Mouse (Mus musculus): Measurements from ENCODE around the gene Taf3.

The Taf3 gene

DNA sequence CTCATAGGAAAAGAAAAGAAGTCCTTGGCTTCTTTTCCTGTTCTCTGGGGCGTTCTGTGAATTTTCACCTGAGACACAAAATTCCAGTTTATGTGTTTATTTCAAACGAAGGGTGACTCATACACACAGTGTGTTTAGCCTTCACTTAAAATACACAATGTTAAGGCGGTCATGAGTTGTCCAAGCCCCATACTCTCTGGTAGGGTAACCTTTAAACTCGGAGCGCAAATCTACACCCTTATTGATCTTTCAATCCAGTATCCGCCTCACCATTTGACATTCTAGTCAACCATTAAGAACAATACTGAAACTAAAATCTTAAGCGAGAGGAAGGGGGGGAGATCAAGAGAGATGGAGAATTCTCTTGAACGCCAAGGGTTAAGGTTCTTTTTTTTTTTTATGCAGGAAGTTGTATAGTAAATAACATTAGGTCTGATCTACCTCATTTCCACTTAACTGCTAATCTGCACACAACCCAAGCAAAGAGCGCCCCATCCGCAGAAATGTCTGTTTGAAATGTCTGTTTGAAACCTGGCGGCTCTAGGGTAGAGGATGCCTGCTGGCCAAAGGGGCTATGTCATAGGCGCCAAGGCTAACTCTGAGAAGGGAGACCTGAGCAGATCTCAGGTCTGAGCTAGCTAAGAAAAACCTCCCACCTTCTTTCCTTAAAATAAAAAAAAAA is 172.6 kb downstream of the Taf3 start:
- DNase-seq (ENCODE audit: low read depth), result no peak

DNA sequence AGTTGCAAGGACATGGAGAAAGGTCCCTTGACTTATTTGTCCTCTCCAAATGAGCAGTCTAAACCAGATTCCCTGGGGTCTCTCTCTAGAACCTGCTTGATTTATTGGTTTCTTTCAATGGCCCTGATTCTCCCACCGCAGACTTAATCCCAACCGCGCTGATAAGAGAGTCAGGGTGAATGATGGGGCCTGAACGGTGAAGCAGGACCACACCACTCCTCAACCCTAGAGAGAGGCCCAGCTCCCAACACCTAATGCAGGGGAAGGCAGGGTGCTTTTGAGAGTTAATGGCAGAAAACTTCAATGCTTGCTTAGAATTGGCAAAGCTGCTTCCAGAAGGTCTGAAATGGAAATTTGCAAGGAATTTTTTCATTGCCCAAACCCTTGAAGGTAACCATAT is 173.2 kb downstream of the Taf3 start:
- no peak for DNase-seq (ENCODE audit: low read depth)

DNA sequence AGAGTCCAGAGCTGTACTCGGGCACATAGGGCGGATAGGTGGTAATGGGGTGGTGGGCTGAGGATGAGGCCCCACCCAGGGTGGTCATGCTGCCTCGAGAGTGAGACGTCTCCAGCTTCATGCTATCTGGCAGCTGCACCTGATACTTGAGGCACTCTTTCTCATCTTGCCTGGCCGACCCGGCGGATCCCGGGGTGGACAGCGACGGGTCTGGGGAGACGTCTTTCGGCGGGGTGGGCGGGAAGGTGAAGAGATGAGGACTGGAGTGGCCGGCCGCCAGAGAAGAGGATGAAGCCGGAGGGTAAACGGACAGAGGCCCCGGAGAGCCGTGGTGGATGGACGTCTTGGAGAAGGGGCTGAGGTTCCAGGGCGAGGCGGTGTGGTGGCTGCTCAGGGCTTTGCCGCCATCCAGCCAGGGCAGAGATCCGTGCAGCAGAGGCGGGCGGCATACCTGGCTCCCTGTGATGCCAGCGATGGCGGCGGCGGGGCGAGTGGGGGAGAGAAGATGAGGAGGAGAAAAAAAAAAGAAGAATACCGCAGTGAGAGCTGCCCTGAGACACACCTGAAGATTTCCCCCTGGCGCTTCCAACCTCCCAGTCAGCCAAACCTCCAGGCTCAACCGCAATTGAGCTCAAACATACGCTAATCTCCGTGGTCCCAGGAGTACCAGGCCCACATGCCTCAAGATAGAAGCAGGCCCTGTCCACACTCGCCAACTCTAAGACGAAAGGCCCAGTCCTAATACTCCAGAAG is 173.8 kb downstream of the Taf3 start:
- DNase-seq (ENCODE audit: low read depth), result no peak

DNA sequence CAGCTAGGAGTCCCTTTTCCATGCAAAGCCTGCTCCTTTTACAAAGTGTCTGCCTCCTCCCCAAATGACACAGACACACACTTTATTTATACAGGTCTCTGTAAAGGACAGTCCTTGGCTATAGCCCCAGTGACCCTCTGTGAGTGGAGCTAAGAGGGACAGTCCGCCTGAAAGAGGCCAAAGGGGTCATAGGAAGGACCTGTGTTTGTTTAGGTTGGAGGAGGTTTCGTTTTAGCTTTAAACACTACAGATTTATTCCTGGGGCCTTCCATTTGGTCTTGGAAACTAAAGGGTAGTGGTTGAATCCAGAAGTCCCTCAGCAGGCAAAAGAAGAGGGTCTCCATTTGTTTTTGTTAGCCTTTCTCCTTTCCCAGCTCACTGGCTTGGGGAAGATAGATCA is 174.6 kb downstream of the Taf3 start:
- no peak for DNase-seq (ENCODE audit: low read depth)

DNA sequence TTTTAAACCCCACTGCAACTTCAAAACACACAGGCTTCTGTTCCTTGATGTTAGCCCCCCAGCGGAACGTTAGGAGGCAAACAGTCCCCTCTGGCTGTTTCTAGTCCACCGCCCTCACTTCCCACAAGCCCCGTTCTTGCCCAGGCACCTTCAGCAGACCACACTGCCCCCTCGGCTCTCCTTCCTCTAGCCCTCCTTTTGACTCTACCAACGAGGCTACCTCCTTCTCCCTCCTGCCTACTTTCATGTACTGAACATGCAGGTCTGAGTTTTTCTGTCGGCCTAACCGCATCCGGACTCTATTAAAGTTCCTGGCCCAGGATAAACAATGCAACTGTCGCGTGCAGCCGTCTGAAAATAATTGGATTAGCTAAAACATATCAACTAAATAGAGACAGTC is 175.7 kb downstream of the Taf3 start:
- no peak for DNase-seq (ENCODE audit: low read depth)

DNA sequence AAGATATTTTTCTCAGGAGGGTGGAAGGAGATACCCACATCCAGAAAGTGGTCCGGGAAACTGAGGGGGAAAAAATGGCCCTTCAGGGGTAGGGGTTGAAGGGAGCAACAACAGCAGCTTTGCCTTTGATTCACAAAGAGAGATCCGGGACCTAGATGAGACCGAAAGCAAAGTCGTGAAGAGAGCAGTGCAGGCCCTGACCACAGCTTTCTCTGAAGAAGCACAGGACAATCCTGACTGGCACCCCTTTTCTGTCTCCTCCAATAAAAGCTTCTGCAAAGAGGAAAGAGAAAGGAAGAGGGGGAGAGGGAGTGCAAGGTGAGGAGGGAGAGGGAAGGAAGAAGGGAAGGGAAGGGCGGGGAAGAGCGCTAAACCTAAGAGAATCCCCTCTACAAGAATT is 176.6 kb downstream of the Taf3 start:
- no peak for DNase-seq (ENCODE audit: low read depth)

- no peak for DNase-seq (ENCODE audit: low read depth)
These were observed 177.2 kb downstream of the Taf3 start for GRCm38 (mm10) chr2:9871141-9871716.

- DNase-seq (ENCODE audit: low read depth), result no peak
These were observed 181.1 kb downstream of the Taf3 start for GRCm38 (mm10) chr2:9867092-9867825.
